Mouse (Mus musculus) MEL (cell line): ENCODE data around the gene Slain1. TPM values are rescaled to one million over a fixed set of nuclear protein-coding genes. Genes with fewer than 3 reads are reported as not detected.

Experiments used
- DNase-seq: peaks from one replicate; pipeline ENCODE4 v3.0.0; 2011; ENCODE audit warnings: low read depth, low spot score
- H3K27ac ChIP-seq: 2 replicates; pipeline ENCODE4 v1.5.1; 2012; ENCODE audit warnings: low read depth, mild to moderate bottlenecking, control low read depth, low read length, moderate library complexity; ENCODE audit not compliant: control insufficient read depth
- H3K27me3 ChIP-seq, 2 experiments: fragments of 150-350 bp in 1 of 2; sonication (generic) in 1 of 2; 2 replicates each; pipeline ENCODE4 v1.6.1; 2012; ENCODE audit warnings: low read length in 2 of 2, mild to moderate bottlenecking in 2 of 2, improper control_type of control experiment in 1 of 2, moderate library complexity in 1 of 2; ENCODE audit not compliant: insufficient read depth in 2 of 2, control insufficient read depth in 1 of 2
- H3K36me3 ChIP-seq, 2 experiments: 2 replicates each; pipeline ENCODE4 v1.6.1; 2012 to 2014; ENCODE audit warnings: low read length in 2 of 2, improper control_type of control experiment in 1 of 2, inconsistent platforms in 1 of 2, mild to moderate bottlenecking in 1 of 2; ENCODE audit not compliant: insufficient read depth in 2 of 2, control insufficient read depth in 1 of 2
- H3K4me1 ChIP-seq, 2 experiments: fragments of 150-350 bp in 1 of 2; sonication (generic) in 1 of 2; 2 replicates each; pipeline ENCODE4 v1.6.1; 2012; ENCODE audit warnings: low read length in 2 of 2, improper control_type of control experiment in 1 of 2, mild to moderate bottlenecking in 1 of 2; ENCODE audit not compliant: insufficient read depth in 2 of 2, control insufficient read depth in 1 of 2
- H3K4me3 ChIP-seq, 2 experiments: fragments of 150-350 bp in 1 of 2; sonication (generic) in 1 of 2; 2 replicates each; pipeline ENCODE4 v1.5.1; 2012; ENCODE audit warnings: low read depth in 2 of 2, low read length in 2 of 2, mild to moderate bottlenecking in 2 of 2, moderate library complexity in 2 of 2, control low read depth in 1 of 2, improper control_type of control experiment in 1 of 2; ENCODE audit not compliant: control insufficient read depth in 1 of 2, insufficient read depth in 1 of 2
- H3K79me2 ChIP-seq: 2 replicates; pipeline ENCODE4 v1.6.1; 2012; ENCODE audit warnings: mild to moderate bottlenecking, low read length, moderate library complexity; ENCODE audit not compliant: control insufficient read depth, poor library complexity, insufficient read depth
- H3K9ac ChIP-seq: 2 replicates; pipeline ENCODE4 v1.6.1; 2012; ENCODE audit warnings: low read depth, mild to moderate bottlenecking, control low read depth, low read length, moderate library complexity; ENCODE audit not compliant: control insufficient read depth, poor library complexity, severe bottlenecking
- H3K9me3 ChIP-seq: fragments of 150-350 bp; sonication (generic); replicated peaks from 2 replicates; pipeline ENCODE4 v1.6.1; 2012; ENCODE audit warnings: mild to moderate bottlenecking, low read length, improper control_type of control experiment, moderate library complexity; ENCODE audit not compliant: insufficient read depth
- BHLHE40 ChIP-seq: IDR thresholded peaks from 2 replicates; pipeline ENCODE4 v1.6.1; 2012; ENCODE audit warnings: low read depth, mild to moderate bottlenecking, inconsistent platforms, low read length, improper control_type of control experiment, borderline replicate concordance
- CHD1 ChIP-seq: IDR thresholded peaks from 2 replicates; pipeline ENCODE4 v1.6.1; 2012; ENCODE audit warnings: low read depth, mild to moderate bottlenecking, inconsistent platforms, low read length, improper control_type of control experiment
- CHD2 ChIP-seq: IDR thresholded peaks from 2 replicates; pipeline ENCODE4 v1.6.1; 2011; ENCODE audit warnings: low read length, improper control_type of control experiment
- ELF1 ChIP-seq: IDR thresholded peaks from 2 replicates; pipeline ENCODE4 v1.6.1; 2014; ENCODE audit warnings: low read depth, mild to moderate bottlenecking, inconsistent platforms, low read length, improper control_type of control experiment, moderate library complexity
- ETS1 ChIP-seq: IDR thresholded peaks from 2 replicates; pipeline ENCODE4 v1.6.1; 2012; ENCODE audit warnings: low read depth, mild to moderate bottlenecking, inconsistent platforms, low read length, improper control_type of control experiment, moderate library complexity
- GABPA ChIP-seq: IDR thresholded peaks from 2 replicates; pipeline ENCODE4 v1.6.1; 2012; ENCODE audit warnings: low read depth, mild to moderate bottlenecking, inconsistent platforms, low read length, improper control_type of control experiment, moderate library complexity
- GATA1 ChIP-seq: IDR thresholded peaks from 2 replicates; pipeline ENCODE4 v1.6.1; 2011; ENCODE audit warnings: low read depth, low read length, improper control_type of control experiment
- KAT2A ChIP-seq: conservative IDR thresholded peaks from 2 replicates; pipeline ENCODE4 v1.6.1; 2012; ENCODE audit warnings: low read depth, low read length, improper control_type of control experiment, inconsistent platforms
- MAFK ChIP-seq: IDR thresholded peaks from 2 replicates; pipeline ENCODE4 v1.6.1; 2011; ENCODE audit warnings: low read depth, mild to moderate bottlenecking, low read length, improper control_type of control experiment, borderline replicate concordance
- MAZ ChIP-seq: IDR thresholded peaks from 2 replicates; pipeline ENCODE4 v1.6.1; 2012; ENCODE audit warnings: low read depth, mild to moderate bottlenecking, inconsistent platforms, low read length, improper control_type of control experiment
- MEF2A ChIP-seq: IDR thresholded peaks from 2 replicates; pipeline ENCODE4 v1.6.1; 2014; ENCODE audit warnings: low read depth, mild to moderate bottlenecking, inconsistent platforms, low read length, improper control_type of control experiment; ENCODE audit not compliant: poor library complexity, insufficient replicate concordance, severe bottlenecking; ENCODE audit errors: extremely low read depth
- MXI1 ChIP-seq: IDR thresholded peaks from 2 replicates; pipeline ENCODE4 v1.6.1; 2011; ENCODE audit warnings: mild to moderate bottlenecking, low read depth, low read length, improper control_type of control experiment
- MYC ChIP-seq: IDR thresholded peaks from 2 replicates; pipeline ENCODE4 v1.6.1; 2011; ENCODE audit warnings: low read depth, mild to moderate bottlenecking, low read length, improper control_type of control experiment, moderate library complexity
- NELFE ChIP-seq: IDR thresholded peaks from 2 replicates; pipeline ENCODE4 v1.6.1; 2011; ENCODE audit warnings: low read depth, low read length, improper control_type of control experiment
- POLR2AphosphoS2 ChIP-seq: IDR thresholded peaks from 2 replicates; pipeline ENCODE4 v1.6.1; 2011; ENCODE audit warnings: low read length, improper control_type of control experiment
- POLR2AphosphoS5 ChIP-seq: IDR thresholded peaks from 2 replicates; pipeline ENCODE4 v1.6.1; 2012; ENCODE audit warnings: low read depth, borderline replicate concordance, mild to moderate bottlenecking, inconsistent platforms, low read length, moderate library complexity, mixed read lengths
- RAD21 ChIP-seq: IDR thresholded peaks from 2 replicates; pipeline ENCODE4 v1.6.1; 2011; ENCODE audit warnings: mild to moderate bottlenecking, low read depth, low read length, improper control_type of control experiment
- RCOR1 ChIP-seq: IDR thresholded peaks from 2 replicates; pipeline ENCODE4 v1.6.1; 2012; ENCODE audit warnings: low read depth, mild to moderate bottlenecking, inconsistent platforms, low read length, improper control_type of control experiment
- SIN3A ChIP-seq: IDR thresholded peaks from 2 replicates; pipeline ENCODE4 v1.6.1; 2012; ENCODE audit warnings: low read length, improper control_type of control experiment, inconsistent platforms
- TAL1 ChIP-seq: IDR thresholded peaks from 2 replicates; pipeline ENCODE4 v1.6.1; 2012; ENCODE audit warnings: mild to moderate bottlenecking, inconsistent platforms, low read length, moderate library complexity, mixed read lengths
- TCF12 ChIP-seq: IDR thresholded peaks from 2 replicates; pipeline ENCODE4 v1.6.1; 2014; ENCODE audit warnings: low read depth, mild to moderate bottlenecking, inconsistent platforms, low read length, improper control_type of control experiment, moderate library complexity
- UBTF ChIP-seq: IDR thresholded peaks from 2 replicates; pipeline ENCODE4 v1.6.1; 2012; ENCODE audit warnings: low read depth, mild to moderate bottlenecking, inconsistent platforms, low read length, improper control_type of control experiment, moderate library complexity, borderline replicate concordance; ENCODE audit not compliant: insufficient read depth
- USF2 ChIP-seq, 2 experiments: IDR thresholded peaks; 2 replicates each; pipeline ENCODE4 v1.6.1; 2011 to 2012; ENCODE audit warnings: improper control_type of control experiment in 2 of 2, low read length in 2 of 2, borderline replicate concordance in 1 of 2, inconsistent platforms in 1 of 2, low read depth in 1 of 2, mild to moderate bottlenecking in 1 of 2; ENCODE audit not compliant: insufficient read depth in 1 of 2
- ZKSCAN1 ChIP-seq: IDR thresholded peaks from 2 replicates; pipeline ENCODE4 v1.6.1; 2012; ENCODE audit warnings: low read depth, mild to moderate bottlenecking, inconsistent platforms, low read length, improper control_type of control experiment, moderate library complexity
- polyA plus RNA-seq, 2 experiments: library from polyadenylated mRNA; stranded (reverse) in 1 of 2; unstranded in 1 of 2; fragments of >175 nt in 1 of 2; fragments of >200 nt in 1 of 2; gene quantifications; 2 replicates each; pipeline versions ENCODE4 v1.2.1 to v1.2.4; 2012; ENCODE audit warnings: low replicate concordance in 2 of 2, low read depth in 1 of 2; ENCODE audit not compliant: insufficient read length in 2 of 2, insufficient read depth in 1 of 2, missing spikeins in 1 of 2
- total RNA-seq: library from RNA; depleted of rRNA; stranded (reverse); fragments of 300-350 nt; gene quantifications from 2 replicates; pipeline ENCODE4 v1.2.3, GENCODE M21; 2012

Gene Slain1
- total and polyA plus RNA-seq, 3 experiments = not detected

DNA sequence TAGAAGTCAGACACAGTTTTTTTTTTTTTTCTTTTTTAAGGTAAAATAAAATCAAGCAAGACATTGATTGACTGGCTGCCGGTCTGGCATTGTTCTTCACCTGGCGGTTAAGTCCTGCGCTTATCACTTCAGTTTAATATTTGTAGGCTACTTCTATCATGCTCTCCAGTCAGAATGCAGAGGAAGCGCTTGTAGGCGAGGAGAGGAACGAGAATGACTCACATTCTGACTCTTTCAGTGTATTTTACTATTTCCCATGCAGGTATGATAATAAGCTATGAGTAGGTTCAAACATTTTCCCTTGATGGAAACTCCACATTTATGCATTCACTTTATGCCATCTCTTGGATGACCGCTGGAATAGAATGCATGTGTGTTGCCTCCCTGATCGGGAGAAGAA lies 17.0 kb downstream of the Slain1 start:
- H3K36me3 ChIP-seq = no peaks in the 10 kb centered on the region
- H3K4me3 ChIP-seq = no peak overlapping the region
- TF ChIP-seq CHD1 (no peak), TCF12 (no peak), CHD2 (no peak), ZKSCAN1 (no peak), MXI1 (no peak), MEF2A (no peak), MYC (no peak), TAL1 (no peak), MAZ (no peak), USF2 (IDR thresholded peaks at IDR 0.05; ENCODE audit: borderline replicate concordance in 1 of 2, insufficient read depth in 1 of 2, low read depth in 1 of 2, low read length in 2 of 2) (no peak), MAFK (no peak), RCOR1 (no peak), ELF1 (no peak), KAT2A (no peak), UBTF (no peak), GATA1 (no peak)
- no peak overlapping the region for H3K9ac ChIP-seq
- DNase-seq = no peak
- no peaks in the 10 kb centered on the region for H3K4me1 ChIP-seq
- no peaks in the 10 kb centered on the region for H3K9me3 ChIP-seq
- H3K27me3 ChIP-seq = no peaks in the 10 kb centered on the region
- H3K79me2 ChIP-seq = no peaks in the 10 kb centered on the region
- H3K27ac ChIP-seq = no peak overlapping the region

- no peak overlapping the region for H3K9ac ChIP-seq
- H3K36me3 ChIP-seq = no peaks in the 10 kb centered on the region
- no peak overlapping the region for H3K4me3 ChIP-seq
- H3K27me3 ChIP-seq = no peaks in the 10 kb centered on the region
- no peak for DNase-seq
- TF ChIP-seq NELFE (no peak), CHD2 (no peak), POLR2AphosphoS2 (no peak), BHLHE40 (no peak), ETS1 (no peak), POLR2AphosphoS5 (no peak), ELF1 (no peak), SIN3A (no peak), GABPA (no peak), KAT2A (no peak), MXI1 (no peak), MYC (no peak), RAD21 (no peak)
- no peak overlapping the region for H3K27ac ChIP-seq
- no peaks in the 10 kb centered on the region for H3K9me3 ChIP-seq
- H3K4me1 ChIP-seq = no peaks in the 10 kb centered on the region
- no peaks in the 10 kb centered on the region for H3K79me2 ChIP-seq
These were observed 29.6 kb downstream of the Slain1 start for GRCm38 (mm10) chr14:103679395-103680217.
